Mouse (Mus musculus): Measurements from ENCODE around the gene Ssu2. TPM values are rescaled to one million over a fixed set of nuclear protein-coding genes. Genes with fewer than 3 reads are reported as not detected.

Gene Ssu2
- total RNA-seq, 2 experiments from 2014 or later = 0.22 to 11.7 TPM

DNA sequence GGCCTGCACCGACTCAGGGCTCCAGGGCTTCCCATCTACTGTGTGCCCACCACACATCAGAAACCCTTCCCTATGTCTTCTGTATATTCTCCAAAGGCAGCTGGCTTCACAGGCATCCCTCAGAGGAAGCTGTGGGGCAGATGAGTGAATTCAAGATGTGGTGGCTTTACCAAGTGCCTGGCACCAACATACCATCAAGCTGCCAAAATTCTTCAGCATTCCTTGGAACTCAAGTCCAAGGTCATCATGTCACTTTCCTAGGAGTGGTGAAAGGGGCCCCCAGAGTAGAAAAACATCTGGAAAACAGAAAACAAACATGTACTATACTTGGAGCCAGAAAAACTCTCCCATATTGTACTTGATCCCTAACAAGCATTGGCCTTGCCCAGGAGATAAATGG, 28.5 kb downstream of the Ssu2 start:
- no peak for DNase-seq (ENCODE audit: low spot score in 2 of 2)

DNA sequence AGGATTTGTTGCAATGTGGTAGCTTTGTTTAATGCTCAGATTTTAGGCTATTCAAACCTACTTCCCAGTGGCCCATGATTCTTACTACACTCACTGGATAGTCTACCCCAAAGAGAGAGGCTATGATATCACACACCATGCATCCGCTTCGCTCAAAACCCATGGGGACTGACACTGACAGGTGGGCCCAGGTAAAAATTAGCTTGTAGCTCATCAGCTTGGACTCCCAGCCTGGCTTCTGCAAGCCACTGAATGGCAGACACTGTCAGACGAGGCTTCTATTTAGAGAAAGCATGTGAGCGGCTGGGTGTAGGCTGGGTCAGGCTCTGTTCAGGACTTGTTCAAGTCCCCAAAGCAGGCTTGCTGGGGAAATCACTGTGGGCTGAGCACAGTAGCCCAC, 37.4 kb downstream of the Ssu2 start:
- DNase-seq (ENCODE audit: low spot score in 2 of 2) = no peak

DNA sequence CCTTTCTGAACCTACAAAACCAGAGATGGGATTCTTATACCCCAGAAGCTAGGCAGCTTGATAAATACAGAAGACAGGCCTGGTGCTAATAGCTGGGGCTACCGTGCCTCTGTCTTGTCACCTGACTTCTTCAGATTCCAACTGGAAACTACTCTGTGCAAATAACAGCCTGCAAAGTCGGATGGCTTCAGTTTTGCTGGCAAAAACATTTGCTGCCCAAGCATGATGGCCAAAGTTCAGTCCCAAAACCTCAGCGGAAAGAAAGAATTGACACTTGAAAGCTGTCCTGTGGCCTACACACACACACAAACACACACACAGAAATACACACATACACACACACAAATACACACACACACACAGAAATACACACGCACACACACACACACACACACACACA, 48.8 kb downstream of the Ssu2 start:
- DNase-seq (ENCODE audit: low spot score in 2 of 2) = no peak

DNA sequence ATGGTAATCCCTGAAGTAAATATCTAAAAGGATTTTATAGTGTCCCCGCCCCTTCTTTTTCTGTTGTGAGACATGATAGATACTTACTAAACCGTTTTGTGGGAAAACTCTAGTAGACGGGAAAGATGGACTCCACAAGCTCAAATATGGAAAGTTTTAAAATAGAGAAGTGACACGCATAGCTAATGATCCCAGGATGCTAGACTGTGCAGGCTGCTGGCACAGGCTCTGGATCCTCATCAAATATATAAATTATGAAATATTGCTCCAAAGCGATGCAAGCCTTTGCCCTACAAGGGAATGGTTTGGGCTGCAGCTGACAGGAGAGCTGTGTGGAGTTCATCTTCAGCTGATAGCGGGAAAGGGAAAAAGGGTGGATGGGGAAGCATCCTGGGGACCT, 50.2 kb downstream of the Ssu2 start:
- no peak for DNase-seq (ENCODE audit: low spot score in 2 of 2)

DNA sequence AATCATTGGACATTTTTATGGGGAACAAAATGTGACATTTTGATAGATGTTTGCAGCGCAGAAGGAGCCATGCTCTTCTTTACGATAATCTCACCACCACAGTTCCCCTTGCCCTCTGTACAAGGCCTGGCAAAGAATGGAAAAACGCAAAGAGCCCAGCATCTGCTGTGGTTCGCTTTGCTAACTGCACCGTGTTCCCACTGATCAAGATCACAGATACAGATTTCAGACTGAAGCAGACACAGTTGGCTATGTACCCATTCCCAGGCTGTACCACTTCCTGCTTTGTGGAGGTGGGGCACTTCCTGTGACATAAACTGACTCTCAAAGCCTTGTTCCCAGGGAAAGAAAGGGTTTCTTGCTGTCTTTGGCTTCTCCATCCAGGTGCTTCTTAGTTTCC, 53.9 kb downstream of the Ssu2 start:
- no peak for DNase-seq (ENCODE audit: low spot score in 2 of 2)

DNA sequence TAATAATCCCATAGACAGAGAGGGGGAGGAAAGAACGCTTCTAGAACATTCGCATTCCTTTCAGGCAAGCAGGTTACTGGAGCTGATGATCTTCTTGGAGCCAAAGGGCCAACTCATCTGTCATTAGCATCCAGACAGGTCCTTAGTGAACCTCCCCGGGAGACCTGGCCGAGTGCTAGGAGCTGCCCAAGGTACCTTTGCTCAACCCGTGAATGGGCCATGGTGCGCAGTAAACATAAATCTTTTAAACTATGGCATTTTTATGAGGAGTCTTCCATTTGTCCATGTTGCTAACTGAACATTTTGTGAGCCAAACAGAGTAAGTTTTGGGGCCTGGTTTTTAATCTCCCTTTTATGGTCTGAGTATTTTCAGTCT, 56.6 kb downstream of the Ssu2 start:
- no peak for DNase-seq (ENCODE audit: low spot score in 2 of 2)

DNA sequence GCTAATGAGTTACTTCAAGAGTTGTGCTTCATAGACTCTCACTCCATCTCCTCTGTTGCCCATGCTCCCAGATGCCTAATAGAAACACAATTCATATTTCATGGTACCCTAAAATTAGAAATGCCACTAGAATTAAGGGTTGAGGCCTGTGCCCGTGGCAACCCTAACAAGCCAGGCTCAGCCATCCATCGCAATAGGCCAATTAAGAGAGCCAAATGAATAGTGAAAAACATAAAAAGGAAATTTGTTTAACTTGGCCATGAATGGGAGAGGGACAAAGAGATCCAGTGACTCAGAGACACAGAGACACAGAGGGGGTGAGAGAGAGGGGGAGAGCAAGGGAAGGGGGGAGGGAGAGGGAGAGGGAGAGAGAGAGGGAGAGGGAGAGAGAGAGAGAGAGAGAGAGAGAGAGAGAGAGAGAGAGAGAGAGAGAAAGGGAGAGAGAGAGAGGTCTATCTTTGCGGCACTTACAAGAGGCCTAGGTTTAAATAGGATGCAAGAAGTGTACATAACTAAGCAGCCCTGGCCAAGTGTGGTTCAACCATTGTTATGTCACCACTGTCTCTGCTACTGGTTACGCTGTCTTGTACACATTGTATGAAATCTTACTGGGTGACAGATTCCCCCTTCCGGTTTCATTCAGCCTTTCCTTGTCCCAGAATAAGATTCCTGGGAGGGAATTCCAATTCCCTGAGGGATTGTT, 57.2 kb downstream of the Ssu2 start:
- DNase-seq (ENCODE audit: low spot score in 2 of 2) = no peak

DNA sequence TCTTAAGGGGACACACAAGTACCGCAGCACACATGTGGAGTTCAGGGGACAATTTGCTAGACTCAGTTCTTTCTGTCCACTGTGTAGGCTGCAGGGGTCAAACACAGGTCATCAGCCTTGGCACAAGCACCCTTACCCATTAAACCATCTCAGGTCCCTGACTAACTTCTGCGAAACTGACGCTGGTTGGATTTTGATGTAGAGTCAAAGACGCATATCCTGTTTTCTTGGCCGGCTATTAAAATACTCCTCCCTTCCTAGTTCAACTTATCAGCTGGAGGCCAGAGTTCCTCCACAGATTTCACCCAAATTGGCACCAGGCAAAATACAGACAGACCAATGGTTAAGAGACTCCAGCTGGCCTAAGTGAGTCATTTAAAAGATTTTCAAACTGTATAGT, 60.0 kb downstream of the Ssu2 start:
- DNase-seq (ENCODE audit: low spot score in 2 of 2) = no peak

DNA sequence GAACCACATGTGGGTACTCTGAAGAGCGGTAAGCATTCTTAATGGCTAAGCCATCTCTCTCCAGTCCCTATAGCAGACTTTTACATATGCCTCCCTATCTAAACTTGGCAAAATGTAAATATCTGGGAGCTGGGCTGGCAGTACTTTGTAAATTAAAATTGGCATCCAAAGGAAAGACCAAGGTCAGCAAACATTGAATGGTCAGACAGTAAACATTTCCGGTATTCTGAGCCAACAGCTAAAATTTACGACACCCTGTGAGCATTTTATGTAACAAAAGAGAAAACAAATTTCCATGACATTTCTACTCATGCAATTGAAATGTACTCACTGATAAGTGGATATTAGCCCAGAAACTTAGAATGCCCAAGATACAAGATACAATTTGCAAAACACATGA, 62.6 kb downstream of the Ssu2 start:
- no peak for DNase-seq (ENCODE audit: low spot score in 2 of 2)

DNA sequence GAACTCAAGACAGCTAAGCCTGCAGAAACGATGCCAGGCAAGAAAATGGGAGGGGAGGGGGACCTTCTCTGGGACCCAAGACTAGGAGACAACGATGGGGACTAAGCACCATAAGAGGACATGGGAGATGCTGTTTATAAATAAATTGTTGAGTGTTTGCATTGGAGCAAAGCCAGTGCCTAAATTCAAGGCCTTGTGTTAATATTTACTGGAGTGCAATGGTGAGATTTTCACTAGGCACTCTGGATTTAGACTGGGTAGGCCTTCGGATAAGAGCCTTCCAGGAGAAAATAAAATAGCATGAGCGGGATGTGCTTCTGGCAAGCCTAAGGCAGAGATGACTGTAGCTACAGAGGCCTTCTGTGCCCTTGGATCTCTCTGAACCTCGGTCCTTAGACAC, 64.9 kb downstream of the Ssu2 start:
- no peak for DNase-seq (ENCODE audit: low spot score in 2 of 2)

DNA sequence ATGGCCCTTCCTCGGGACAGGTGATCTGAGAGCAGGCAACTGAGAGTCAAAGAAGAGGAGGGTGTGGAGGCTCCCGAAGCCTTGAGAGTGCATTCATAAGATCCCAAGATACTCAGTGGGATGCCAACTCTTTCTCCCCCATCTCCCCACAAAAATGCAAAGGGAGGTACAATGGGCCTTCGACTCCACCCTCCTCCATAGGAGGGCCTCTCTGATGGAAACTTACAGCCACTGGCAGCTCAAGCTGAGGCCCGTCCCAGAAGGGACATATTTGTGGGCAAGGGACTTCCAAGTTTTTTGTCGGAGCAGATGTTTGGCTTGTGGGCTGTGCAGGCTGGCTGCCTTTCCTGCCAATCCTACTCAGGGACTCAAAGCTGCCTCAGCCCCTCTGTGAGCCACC, 67.1 kb downstream of the Ssu2 start:
- DNase-seq (ENCODE audit: low spot score in 2 of 2) = no peak

DNA sequence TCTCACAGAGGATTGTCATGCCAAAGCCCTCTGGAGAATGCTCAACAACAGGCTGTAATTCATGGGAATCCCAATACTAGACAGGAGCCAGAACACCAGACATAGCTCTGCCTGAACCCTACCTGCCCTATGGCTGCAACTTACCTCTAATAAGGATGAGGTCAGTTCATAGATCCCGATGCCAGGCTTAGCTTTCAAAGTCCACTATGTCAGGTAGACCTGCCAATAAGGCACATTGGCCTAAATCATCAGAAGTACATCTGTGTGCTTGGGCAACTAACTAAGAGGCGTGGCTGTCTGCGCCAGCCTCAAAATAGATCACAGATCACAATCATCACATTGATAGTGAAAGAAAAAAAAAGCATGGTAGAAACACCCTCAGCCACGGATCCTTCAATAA, 68.4 kb downstream of the Ssu2 start:
- DNase-seq (ENCODE audit: low spot score in 2 of 2) = no peak

DNA sequence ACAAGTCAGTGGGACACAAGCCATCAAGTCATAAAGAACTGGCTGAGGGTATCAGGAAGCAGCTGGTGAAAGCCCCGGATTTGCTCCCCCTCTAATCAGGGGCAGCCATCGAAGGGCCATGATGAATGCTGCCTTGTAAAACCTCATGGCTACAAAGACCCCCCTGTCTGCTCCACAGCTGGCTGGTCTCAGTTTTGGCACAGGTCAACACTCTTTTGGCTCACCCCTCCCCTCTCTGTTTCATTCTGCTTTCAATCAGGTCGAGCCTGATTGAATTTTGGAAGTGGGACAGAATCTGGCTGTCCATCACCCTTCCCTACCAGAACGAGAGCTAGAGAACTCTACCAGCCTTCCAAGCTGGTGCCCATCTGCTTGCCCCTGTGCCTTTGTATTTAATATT, 76.4 kb downstream of the Ssu2 start:
- DNase-seq (ENCODE audit: low spot score in 2 of 2) = no peak

DNA sequence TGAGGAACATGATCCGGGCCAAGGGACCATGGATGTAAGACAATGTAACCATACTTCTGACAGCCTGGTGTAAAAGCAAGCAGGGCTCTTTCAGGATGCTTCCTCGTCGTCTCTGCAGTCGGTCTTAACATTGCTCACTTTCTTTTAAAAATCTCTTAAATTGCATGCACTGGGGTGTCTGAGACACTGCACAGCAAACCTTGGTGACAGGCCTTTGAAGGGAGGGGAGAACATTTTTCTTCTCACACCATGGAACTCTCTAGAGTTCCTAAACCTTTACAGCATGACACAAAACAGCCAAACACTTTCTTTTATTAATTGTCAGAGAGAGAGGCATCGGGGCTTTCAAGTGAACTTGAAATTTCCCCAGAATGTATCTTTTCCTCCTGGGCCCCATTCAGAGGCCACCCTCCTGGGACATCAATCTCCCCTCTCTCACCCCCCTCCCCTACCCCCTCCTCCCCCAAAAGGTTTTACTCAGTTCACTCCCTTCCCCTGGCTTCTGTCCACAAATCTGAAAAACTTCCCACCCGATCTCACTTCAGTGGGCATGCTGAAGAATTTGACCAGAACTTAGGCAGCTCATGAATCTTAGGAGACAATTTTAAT, 78.4 kb downstream of the Ssu2 start:
- no peak for DNase-seq (ENCODE audit: low spot score in 2 of 2)

Other genes with a start within 250 kb of the Ssu2 start
- gene Lmcd1, start 114.3 kb downstream of the Ssu2 start, total RNA-seq (2021) = 1 to 10 TPM; 6.4 to 7.9 TPM
- not detected for gene Cav3, start 71.5 kb upstream of the Ssu2 start, total RNA-seq (2021)
- gene Oxtr, start 101.9 kb upstream of the Ssu2 start, total RNA-seq (2021) = 100 to 1,000 TPM in 1 of 2 experiments, 10 to 100 TPM in 1; 10.0 to 228 TPM